Mouse (Mus musculus) thymus, adult 2 months (tissue): ENCODE measurements at regions not wholly inside any gene's neighbourhood (a gene's known extent, or its start where the extent isn't known, plus 50 kb on each side); places are given as distances from the start of the nearest gene placed in this dataset.

Source experiments
- DNase-seq: peaks from one replicate; pipeline ENCODE4 v3.0.0; 2021
- H3K27ac ChIP-seq: fragments of 200-500 bp; 2 replicates; pipeline ENCODE4 v1.5.1; 2012; ENCODE audit warnings: low read length, control low read depth; ENCODE audit not compliant: control insufficient read depth, insufficient read depth
- H3K27me3 ChIP-seq: fragments of 200-500 bp; 2 replicates; pipeline ENCODE4 v1.6.1; 2012; ENCODE audit warnings: mild to moderate bottlenecking, low read length, moderate library complexity, mixed read lengths; ENCODE audit not compliant: control insufficient read depth, insufficient read depth
- H3K36me3 ChIP-seq: fragments of 200-500 bp; 2 replicates; pipeline ENCODE4 v1.6.1; 2012; ENCODE audit warnings: mild to moderate bottlenecking, low read length, moderate library complexity; ENCODE audit not compliant: control insufficient read depth, insufficient read depth
- H3K4me1 ChIP-seq: fragments of 200-500 bp; replicated peaks from 2 replicates; pipeline ENCODE4 v1.6.1; 2012; ENCODE audit warnings: low read length; ENCODE audit not compliant: control insufficient read depth, insufficient read depth
- H3K4me3 ChIP-seq: fragments of 200-500 bp; 2 replicates; pipeline ENCODE4 v1.5.1; 2012; ENCODE audit warnings: mild to moderate bottlenecking, low read length, control low read depth, moderate library complexity; ENCODE audit not compliant: control insufficient read depth, insufficient read depth
- CTCF ChIP-seq: fragments of 200-500 bp; IDR thresholded peaks from 2 replicates; pipeline ENCODE4 v1.5.1; 2012; ENCODE audit warnings: mild to moderate bottlenecking, control low read depth, low read length, moderate library complexity, borderline replicate concordance; ENCODE audit not compliant: control insufficient read depth, poor library complexity, insufficient read depth; ENCODE audit errors: extremely low read depth
- POLR2A ChIP-seq: fragments of 200-500 bp; IDR thresholded peaks from 2 replicates; pipeline ENCODE4 v1.6.1; 2012; ENCODE audit warnings: mild to moderate bottlenecking, low read length, control low read depth, moderate library complexity; ENCODE audit not compliant: control insufficient read depth, poor library complexity, insufficient read depth; ENCODE audit errors: extremely low read depth
- WGBS: fragments of 180-500 bp; shearing (Covaris S2); methylation state at CpG from one replicate; pipeline ENCODE4 v1.1.7; 2018; 5-methylcytosine and 5-hydroxymethylcytosine counted together

GRCm38 (mm10) chr2:45580838-45581548, 463.8 kb upstream of the Zeb2 start:
- Histone ChIP-seq H3K4me3 (no peak overlapping the region), H3K27me3 (no peaks in the 10 kb centered on the region), H3K27ac (no peak overlapping the region), H3K4me1 (no peaks in the 10 kb centered on the region), H3K36me3 (no peaks in the 10 kb centered on the region)
- no peak for DNase-seq
- TF ChIP-seq POLR2A (no peak), CTCF (no peak)
- WGBS: 91% methylated on average over 8 of the region's 8 CpGs

- no peaks in the 10 kb centered on the region for H3K4me1 ChIP-seq
- TF ChIP-seq POLR2A (no peak), CTCF (no peak)
These were observed 455.7 kb upstream of the Zeb2 start for GRCm38 (mm10) chr2:45572906-45573305.

GRCm38 (mm10) chr2:45554707-45555106, 437.5 kb upstream of the Zeb2 start:
- WGBS: 87% methylated on average over 4 of the region's 4 CpGs
- H3K4me1 ChIP-seq: no peaks in the 10 kb centered on the region
- no peaks in the 10 kb centered on the region for H3K36me3 ChIP-seq
- TF ChIP-seq CTCF (no peak), POLR2A (no peak)
- no peak overlapping the region for H3K27ac ChIP-seq
- no peak for DNase-seq
- H3K27me3 ChIP-seq: no peaks in the 10 kb centered on the region
- H3K4me3 ChIP-seq: no peak overlapping the region

More at GRCm38 (mm10) chr2:45572906-45573305, 455.7 kb upstream of the Zeb2 start:
- H3K27ac ChIP-seq: no peak overlapping the region
- 91% methylated on average over 3 of the region's 3 CpGs for WGBS
- no peak overlapping the region for H3K4me3 ChIP-seq
- no peaks in the 10 kb centered on the region for H3K36me3 ChIP-seq
- DNase-seq: no peak
- no peaks in the 10 kb centered on the region for H3K27me3 ChIP-seq

- Histone ChIP-seq H3K36me3 (no peaks in the 10 kb centered on the region), H3K27me3 (no peaks in the 10 kb centered on the region), H3K27ac (no peak overlapping the region), H3K4me1 (no peaks in the 10 kb centered on the region), H3K4me3 (no peak overlapping the region)
- TF ChIP-seq CTCF: no peak
- TF ChIP-seq POLR2A: no peak
- 96% methylated on average over 3 of the region's 3 CpGs for WGBS
- DNase-seq: no peak
These were observed 424.2 kb upstream of the Zeb2 start for GRCm38 (mm10) chr2:45541394-45541793.

- Histone ChIP-seq H3K27me3 (no peaks in the 10 kb centered on the region), H3K36me3 (no peaks in the 10 kb centered on the region), H3K4me3 (no peak overlapping the region), H3K4me1 (no peaks in the 10 kb centered on the region), H3K27ac (no peak overlapping the region)
- WGBS: 98% methylated on average over 12 of the region's 12 CpGs
- DNase-seq: no peak
- TF ChIP-seq POLR2A: no peak
- no peak for TF ChIP-seq CTCF
These were observed 421.8 kb upstream of the Zeb2 start for GRCm38 (mm10) chr2:45538950-45539349.

- DNase-seq: no peak
- no peak overlapping the region for H3K4me3 ChIP-seq
- H3K27ac ChIP-seq: no peak overlapping the region
- no peaks in the 10 kb centered on the region for H3K27me3 ChIP-seq
- no peaks in the 10 kb centered on the region for H3K36me3 ChIP-seq
- 98% methylated on average over 7 of the region's 7 CpGs for WGBS
- TF ChIP-seq CTCF (no peak), POLR2A (no peak)
- no peaks in the 10 kb centered on the region for H3K4me1 ChIP-seq
These were observed 420.5 kb upstream of the Zeb2 start for GRCm38 (mm10) chr2:45537722-45538121.
